Mouse (Mus musculus): ENCODE data around the gene Tmprss4. TPM values are rescaled to one million over a fixed set of nuclear protein-coding genes. Genes with fewer than 3 reads are reported as not detected.

The Tmprss4 gene
- 0.11 TPM in 1 of 2 replicates, not detected in the other for total RNA-seq (2014; rRNA removed)
- polyA plus RNA-seq (2015; fragmentation: Nextera tagmentation; extraction: Ambion mirVana) = not detected in 2 replicates

DNA sequence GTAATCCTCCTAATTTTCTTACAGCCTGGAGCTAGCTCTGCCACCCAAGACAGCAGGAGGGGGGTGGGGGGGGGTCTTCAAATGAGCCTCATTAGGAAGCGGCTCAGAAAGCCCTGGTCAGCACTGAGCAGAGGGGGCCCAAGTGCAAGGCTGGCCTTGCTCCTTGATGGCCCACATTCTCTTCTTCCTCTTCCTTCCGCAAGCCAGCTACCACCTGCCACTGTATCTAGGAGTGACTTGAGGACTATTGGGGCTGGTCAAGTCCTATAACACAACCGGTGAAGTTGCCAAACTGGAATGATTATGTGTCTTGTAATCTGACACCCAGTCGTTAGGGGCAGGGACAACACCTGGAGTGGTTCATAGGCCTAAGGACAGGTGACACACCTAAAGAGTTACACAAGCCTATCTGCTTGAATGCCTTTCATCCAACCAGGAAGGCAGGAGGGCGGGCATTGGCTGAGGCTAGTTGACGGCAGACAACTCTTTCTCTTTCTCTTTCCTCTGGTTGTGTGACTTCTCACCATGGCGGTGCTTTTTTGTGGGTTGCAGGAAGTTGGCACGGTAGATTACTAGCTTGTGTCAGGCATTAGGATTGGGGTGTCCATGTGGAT is at the start of gene Tmprss4:
Gene Tmprss4, minus strand, starts transcription at position 296 of the 614 bp plus-strand sequence.
- DNase-seq (ENCODE audit: low spot score) = no peak
- Histone ChIP-seq H3K4me1 (ENCODE audit: insufficient read depth, low read length) (no peaks in the 10 kb centered on the region), H3K27me3 (ENCODE audit: insufficient read depth, low read length) (no peaks in the 10 kb centered on the region), H3K4me3 (ENCODE audit: low read depth, low read length) (no peak within 1 kb of the TSS), H3K9ac (replicated peaks; ENCODE audit: low read length, poor library complexity, severe bottlenecking) (no peak within 1 kb of the TSS), H3K9me3 (ENCODE audit: low read length) (no peaks in the 10 kb centered on the region), H3K36me3 (ENCODE audit: insufficient read depth, low read length) (no peaks in the 10 kb centered on the region), H3K27ac (ENCODE audit: low read depth, low read length) (no peak within 1 kb of the TSS), H3K4me2 (ENCODE audit: low read depth, low read length, poor library complexity, severe bottlenecking) (no peak within 1 kb of the TSS)
- no peak for ATAC-seq (ENCODE audit: low FRiP score)
- no peak for TF ChIP-seq CTCF (IDR thresholded peaks at IDR 0.05)
- whole genome bisulfite sequencing = 83% methylated on average over 8 of the region's 8 CpGs

DNA sequence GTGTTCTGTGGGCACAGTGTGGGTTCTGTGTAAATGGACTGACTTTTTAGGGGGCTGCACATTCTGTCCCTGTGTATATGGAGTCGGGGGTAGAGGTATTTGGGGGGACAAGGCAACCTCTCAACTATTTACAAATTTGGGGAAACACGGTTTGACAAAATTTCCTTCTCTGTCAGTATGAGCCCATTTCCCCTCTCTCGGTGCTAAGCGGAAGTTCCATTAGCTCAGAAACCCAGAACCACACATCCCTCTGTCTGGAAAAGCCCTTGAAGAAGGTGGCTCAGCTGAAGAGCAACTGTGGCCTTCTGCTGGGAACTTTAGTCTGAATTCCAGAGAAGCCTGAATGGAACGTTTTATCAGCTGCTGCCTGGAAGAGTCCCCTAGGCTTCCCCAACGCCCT is 48.5 kb upstream of the Tmprss4 start:
- WGBS = 80% methylated on average over 6 of the region's 6 CpGs
- no peak for DNase-seq (ENCODE audit: low spot score)
- Histone ChIP-seq H3K4me3 (ENCODE audit: low read depth, low read length) (no peak overlapping the region), H3K4me2 (ENCODE audit: low read depth, low read length, poor library complexity, severe bottlenecking) (no peak overlapping the region), H3K27ac (ENCODE audit: low read depth, low read length) (no peak overlapping the region), H3K4me1 (ENCODE audit: insufficient read depth, low read length) (no peaks in the 10 kb centered on the region), H3K27me3 (ENCODE audit: insufficient read depth, low read length) (no peaks in the 10 kb centered on the region), H3K36me3 (ENCODE audit: insufficient read depth, low read length) (no peaks in the 10 kb centered on the region), H3K9ac (replicated peaks; ENCODE audit: low read length, poor library complexity, severe bottlenecking) (no peak overlapping the region), H3K9me3 (ENCODE audit: low read length) (no peaks in the 10 kb centered on the region)
- TF ChIP-seq CTCF (IDR thresholded peaks at IDR 0.05) = no peak
- ATAC-seq (ENCODE audit: low FRiP score) = no peak

DNA sequence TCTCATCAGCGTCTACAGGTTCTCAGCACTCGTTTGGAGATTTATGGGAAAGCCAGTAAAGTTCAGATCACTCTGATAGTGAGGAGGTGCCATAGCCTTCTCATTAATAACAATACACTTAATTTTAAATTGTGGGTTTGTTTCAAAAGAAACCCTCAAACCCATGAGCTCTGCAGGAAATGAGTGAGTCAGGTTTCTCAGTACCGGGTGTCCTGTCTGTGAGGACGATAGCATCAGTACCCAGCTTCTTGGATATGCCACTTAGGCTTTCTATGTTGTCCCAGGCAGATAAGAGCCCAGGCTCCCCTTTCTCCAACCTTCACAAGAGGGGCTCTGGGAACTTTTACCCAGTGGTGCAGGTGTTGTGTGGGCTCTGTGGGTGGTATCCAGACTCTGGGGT is 48.1 kb upstream of the Tmprss4 start:
- 89% methylated on average over 4 of the region's 4 CpGs for WGBS
- no peak for TF ChIP-seq CTCF (IDR thresholded peaks at IDR 0.05)

DNA sequence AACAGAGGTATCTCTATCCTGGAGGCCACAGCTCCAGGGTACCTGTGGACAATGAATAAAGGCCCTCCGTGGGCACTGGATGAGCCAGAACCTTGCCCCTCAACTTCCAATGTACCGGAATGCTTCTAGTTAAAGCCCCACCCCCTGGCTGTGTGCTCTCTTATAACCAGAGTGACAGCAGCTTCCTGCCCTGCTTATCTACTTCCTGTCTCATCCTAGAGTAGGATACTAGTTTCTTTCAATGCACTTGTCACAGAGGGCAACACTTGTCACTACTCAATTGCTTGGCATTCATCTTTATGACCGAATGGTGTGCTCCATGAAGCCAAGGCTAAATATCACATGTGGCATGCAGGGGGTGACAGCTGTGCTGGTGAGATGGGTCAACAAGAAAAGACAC is 47.4 kb upstream of the Tmprss4 start:
- no peak overlapping the region for H3K4me3 ChIP-seq (ENCODE audit: low read depth, low read length)
- ATAC-seq (ENCODE audit: low FRiP score) (no peak), DNase-seq (ENCODE audit: low spot score) (no peak)
- H3K9me3 ChIP-seq (ENCODE audit: low read length) = no peaks in the 10 kb centered on the region
- no peaks in the 10 kb centered on the region for H3K36me3 ChIP-seq (ENCODE audit: insufficient read depth, low read length)
- H3K4me2 ChIP-seq (ENCODE audit: low read depth, low read length, poor library complexity, severe bottlenecking) = no peak overlapping the region
- TF ChIP-seq CTCF (IDR thresholded peaks at IDR 0.05) = no peak
- H3K4me1 ChIP-seq (ENCODE audit: insufficient read depth, low read length) = no peaks in the 10 kb centered on the region
- 88% methylated on average over 3 of the region's 3 CpGs for WGBS
- H3K9ac ChIP-seq (replicated peaks; ENCODE audit: low read length, poor library complexity, severe bottlenecking) = no peak overlapping the region
- H3K27ac ChIP-seq (ENCODE audit: low read depth, low read length) = no peak overlapping the region
- H3K27me3 ChIP-seq (ENCODE audit: insufficient read depth, low read length) = no peaks in the 10 kb centered on the region

More for the DNA sequence above, 48.1 kb upstream of the Tmprss4 start:
- H3K9me3 ChIP-seq (ENCODE audit: low read length) = no peaks in the 10 kb centered on the region
- no peak overlapping the region for H3K4me3 ChIP-seq (ENCODE audit: low read depth, low read length)
- no peak overlapping the region for H3K27ac ChIP-seq (ENCODE audit: low read depth, low read length)
- no peak overlapping the region for H3K9ac ChIP-seq (replicated peaks; ENCODE audit: low read length, poor library complexity, severe bottlenecking)
- no peak overlapping the region for H3K4me2 ChIP-seq (ENCODE audit: low read depth, low read length, poor library complexity, severe bottlenecking)
- H3K36me3 ChIP-seq (ENCODE audit: insufficient read depth, low read length) = no peaks in the 10 kb centered on the region
- DNase-seq (ENCODE audit: low spot score) (no peak), ATAC-seq (ENCODE audit: low FRiP score) (no peak)
- no peaks in the 10 kb centered on the region for H3K27me3 ChIP-seq (ENCODE audit: insufficient read depth, low read length)
- H3K4me1 ChIP-seq (ENCODE audit: insufficient read depth, low read length) = no peaks in the 10 kb centered on the region

DNA sequence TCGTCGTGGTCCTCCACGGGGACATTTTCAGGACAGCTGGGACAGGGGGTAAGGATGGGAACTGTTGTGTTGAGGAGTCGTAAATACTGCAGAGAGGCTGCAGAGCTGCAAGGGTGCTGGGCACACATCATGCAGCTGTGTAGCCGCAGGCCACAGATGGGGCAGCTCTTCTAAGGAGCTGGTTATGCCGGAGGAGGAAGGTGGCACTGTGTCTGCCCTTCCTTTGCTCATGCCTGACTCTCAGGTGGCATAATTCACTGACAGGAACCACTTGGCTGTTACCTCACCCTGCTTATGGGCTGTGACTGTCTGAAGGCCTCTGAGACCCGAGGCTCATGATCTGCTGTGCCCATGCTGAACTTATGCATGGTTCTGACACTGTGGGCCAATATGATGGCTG is 46.4 kb upstream of the Tmprss4 start:
- no peak overlapping the region for H3K9ac ChIP-seq (replicated peaks; ENCODE audit: low read length, poor library complexity, severe bottlenecking)
- ATAC-seq (ENCODE audit: low FRiP score) = no peak
- no peak for TF ChIP-seq CTCF (IDR thresholded peaks at IDR 0.05)
- H3K4me1 ChIP-seq (ENCODE audit: insufficient read depth, low read length) = no peaks in the 10 kb centered on the region
- H3K4me2 ChIP-seq (ENCODE audit: low read depth, low read length, poor library complexity, severe bottlenecking) = no peak overlapping the region
- H3K9me3 ChIP-seq (ENCODE audit: low read length) = no peaks in the 10 kb centered on the region
- no peaks in the 10 kb centered on the region for H3K36me3 ChIP-seq (ENCODE audit: insufficient read depth, low read length)
- no peak overlapping the region for H3K4me3 ChIP-seq (ENCODE audit: low read depth, low read length)
- no peaks in the 10 kb centered on the region for H3K27me3 ChIP-seq (ENCODE audit: insufficient read depth, low read length)
- 88% methylated on average over 7 of the region's 7 CpGs for WGBS
- no peak overlapping the region for H3K27ac ChIP-seq (ENCODE audit: low read depth, low read length)
- DNase-seq (ENCODE audit: low spot score) = no peak

DNA sequence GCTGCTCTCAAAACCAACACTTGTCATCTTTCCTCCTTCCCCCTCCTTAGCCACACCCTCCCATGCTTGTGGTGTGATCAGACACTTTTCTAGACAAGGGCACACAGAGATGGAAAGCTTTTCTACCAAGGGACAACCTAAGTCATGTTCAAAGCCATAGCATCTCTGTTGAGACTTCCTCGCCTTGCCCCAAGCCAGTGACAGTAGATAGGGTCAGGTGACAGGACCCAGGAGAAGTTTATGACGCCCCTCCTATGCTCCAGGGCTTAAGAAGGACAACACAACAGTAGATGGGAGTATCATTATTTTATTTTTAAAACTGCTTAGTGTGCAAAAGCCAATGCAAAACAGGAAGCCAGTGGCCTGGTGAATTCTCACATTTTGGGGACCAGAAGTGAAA is 43.6 kb upstream of the Tmprss4 start:
- DNase-seq (ENCODE audit: low spot score) (no peak), ATAC-seq (ENCODE audit: low FRiP score) (no peak)
- no peak overlapping the region for H3K4me3 ChIP-seq (ENCODE audit: low read depth, low read length)
- no peak overlapping the region for H3K4me2 ChIP-seq (ENCODE audit: low read depth, low read length, poor library complexity, severe bottlenecking)
- no peaks in the 10 kb centered on the region for H3K9me3 ChIP-seq (ENCODE audit: low read length)
- no peak overlapping the region for H3K27ac ChIP-seq (ENCODE audit: low read depth, low read length)
- 71% methylated on average over 2 of the region's 2 CpGs for WGBS
- no peak overlapping the region for H3K9ac ChIP-seq (replicated peaks; ENCODE audit: low read length, poor library complexity, severe bottlenecking)
- H3K27me3 ChIP-seq (ENCODE audit: insufficient read depth, low read length) = no peaks in the 10 kb centered on the region
- H3K36me3 ChIP-seq (ENCODE audit: insufficient read depth, low read length) = no peaks in the 10 kb centered on the region
- TF ChIP-seq CTCF (IDR thresholded peaks at IDR 0.05) = no peak
- no peaks in the 10 kb centered on the region for H3K4me1 ChIP-seq (ENCODE audit: insufficient read depth, low read length)
